Mouse (Mus musculus) cerebellum, adult 2 months (tissue): ENCODE measurements around the gene Bag2.

Experiments
- CTCF ChIP-seq: fragments of 200-500 bp; IDR thresholded peaks from 2 replicates; pipeline ENCODE4 v1.5.1; 2011; ENCODE audit warnings: low read depth, mild to moderate bottlenecking, control low read depth, low read length, moderate library complexity, borderline replicate concordance; ENCODE audit not compliant: insufficient read depth
- POLR2A ChIP-seq: fragments of 200-500 bp; IDR thresholded peaks from 2 replicates; pipeline ENCODE4 v1.6.1; 2011; ENCODE audit warnings: low read length, control low read depth, borderline replicate concordance; ENCODE audit not compliant: insufficient read depth

- TF ChIP-seq CTCF (no peak), POLR2A (no peak)
Observed at GRCm38 (mm10) chr1:33717636-33718035, 40.0 kb downstream of the Bag2 start.
